Mouse (Mus musculus) layer of hippocampus, postnatal 10 days (tissue): Measurements from ENCODE around the gene Trp53inp2. TPM values are rescaled to one million over a fixed set of nuclear protein-coding genes. Genes with fewer than 3 reads are reported as not detected.

Experiments used
- DNase-seq, 2 experiments: peaks; one replicate each; pipeline ENCODE4 v3.0.0; 2021; ENCODE audit warnings: low spot score in 2 of 2
- microRNA-seq, 2 experiments: library from miRNA; unstranded; fragments of <30 nt; microRNA quantifications; one replicate each; pipeline ENCODE4 v1.2.0; 2021
- total RNA-seq, 2 experiments: library from RNA; stranded (reverse); gene quantifications; 2 replicates each; pipeline ENCODE4 v1.2.3; 2021

The Trp53inp2 gene
- total RNA-seq, 2 experiments from 2014 or later: 189 to 198 TPM

DNA sequence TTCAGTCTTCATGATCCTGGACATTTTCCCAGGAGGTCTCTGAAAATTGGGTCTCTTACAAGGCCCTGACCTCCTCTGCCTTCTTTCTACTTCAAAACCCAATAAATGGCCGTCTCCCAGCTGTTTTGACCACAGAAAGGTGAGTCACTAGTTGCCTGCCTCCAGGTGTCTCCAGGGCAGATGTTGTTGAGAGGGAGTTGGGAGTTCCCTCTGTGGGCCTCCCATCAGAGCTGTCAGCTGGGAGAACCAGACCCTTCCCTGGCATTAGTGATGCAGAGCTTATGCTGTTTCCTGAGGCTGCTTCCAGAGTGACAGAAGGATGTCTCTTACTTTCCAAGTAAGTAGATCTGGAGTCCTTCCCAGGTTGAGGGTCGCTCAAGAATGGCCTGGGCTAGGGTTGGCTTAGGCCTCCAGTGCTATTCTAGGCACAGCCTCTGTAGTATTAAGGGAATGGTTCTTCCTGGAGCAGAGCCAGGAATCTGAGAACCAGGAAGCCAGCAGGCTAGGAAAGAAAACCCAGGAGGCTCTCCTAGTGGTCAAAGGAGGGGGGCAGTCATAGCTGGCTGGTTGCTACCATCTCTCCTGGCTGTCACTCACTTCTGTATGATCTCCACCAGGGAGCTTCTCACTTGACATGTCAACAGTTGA lies 2.1 kb downstream of the Trp53inp2 start:
- DNase-seq: peak; percentile 27 to 41

DNA sequence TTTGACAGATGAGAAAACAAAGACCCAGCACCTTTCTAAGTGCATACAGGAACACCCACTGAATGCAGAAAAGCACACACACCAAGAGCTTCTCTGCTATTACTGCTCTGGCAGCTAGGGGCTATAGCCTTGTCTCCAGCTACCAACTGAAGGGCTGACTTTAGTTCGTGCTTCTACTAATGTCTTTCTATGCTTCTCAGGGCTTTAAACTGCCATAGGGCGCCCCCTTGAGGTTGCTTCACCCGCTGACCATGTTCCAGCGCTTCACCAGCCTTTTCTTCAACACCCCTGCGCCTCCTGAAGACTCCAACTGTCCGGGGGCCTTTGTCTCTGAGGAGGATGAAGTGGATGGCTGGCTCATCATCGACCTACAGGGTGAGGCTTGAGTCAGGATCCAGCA lies 4.2 kb downstream of the Trp53inp2 start:
- peak; percentile 82 to 86 for DNase-seq

DNA sequence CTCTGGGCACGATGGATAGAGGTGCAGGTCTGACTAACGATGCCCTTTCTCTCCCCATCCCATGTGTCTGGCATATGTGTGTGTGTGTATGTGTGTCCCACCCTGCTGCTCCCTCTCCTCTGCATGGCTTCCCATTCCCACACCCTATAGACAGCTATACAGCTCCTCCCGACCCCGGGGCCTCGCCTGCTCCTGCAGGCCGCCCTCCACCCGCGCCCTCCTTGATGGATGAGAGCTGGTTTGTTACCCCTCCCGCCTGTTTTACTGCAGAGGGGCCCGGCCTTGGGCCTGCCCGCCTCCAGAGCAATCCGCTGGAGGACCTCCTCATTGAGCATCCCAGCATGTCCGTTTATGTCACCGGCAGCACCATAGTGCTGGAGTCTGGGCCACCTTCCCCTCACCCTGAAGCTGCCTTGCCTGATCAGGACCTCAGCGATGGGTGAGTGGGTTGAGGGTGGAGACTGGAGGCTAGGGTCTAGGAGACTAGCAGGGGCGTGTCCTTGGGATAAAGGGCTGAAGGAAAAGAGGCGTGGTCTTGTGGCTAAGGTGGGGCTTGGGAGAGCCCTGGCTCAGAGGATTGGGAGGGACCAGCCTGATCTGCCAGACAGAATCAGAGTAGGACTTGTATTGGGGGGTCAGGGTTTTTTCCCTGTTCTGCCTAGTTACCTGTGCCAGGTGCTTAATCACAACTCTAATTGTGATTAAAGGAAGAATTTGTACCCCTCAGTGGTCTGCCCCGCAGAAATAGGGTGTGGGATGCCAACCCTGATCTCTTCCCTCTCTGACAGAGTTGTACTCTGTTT lies 5.1 kb downstream of the Trp53inp2 start:
- peak; percentile 16 to 26 for DNase-seq

DNA sequence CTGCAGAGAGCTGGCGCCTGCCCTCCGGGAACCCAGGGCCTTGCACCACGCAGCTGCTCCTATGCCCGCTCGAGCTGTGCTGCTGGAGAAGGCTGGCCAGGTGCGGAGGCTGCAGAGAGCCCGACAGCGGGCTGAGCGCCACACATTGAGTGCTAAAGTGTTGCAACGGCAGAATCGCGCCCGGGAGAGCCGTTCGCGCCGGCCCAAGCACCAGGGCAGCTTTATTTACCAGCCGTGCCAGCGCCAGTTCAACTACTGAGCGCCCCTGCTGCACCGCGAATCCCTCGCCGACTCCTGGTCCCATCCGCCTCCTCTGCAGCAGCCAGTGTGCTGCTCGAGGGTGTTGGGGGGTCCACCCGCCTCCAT lies 5.7 kb downstream of the Trp53inp2 start:
- DNase-seq: peak; percentile 27 to 41

DNA sequence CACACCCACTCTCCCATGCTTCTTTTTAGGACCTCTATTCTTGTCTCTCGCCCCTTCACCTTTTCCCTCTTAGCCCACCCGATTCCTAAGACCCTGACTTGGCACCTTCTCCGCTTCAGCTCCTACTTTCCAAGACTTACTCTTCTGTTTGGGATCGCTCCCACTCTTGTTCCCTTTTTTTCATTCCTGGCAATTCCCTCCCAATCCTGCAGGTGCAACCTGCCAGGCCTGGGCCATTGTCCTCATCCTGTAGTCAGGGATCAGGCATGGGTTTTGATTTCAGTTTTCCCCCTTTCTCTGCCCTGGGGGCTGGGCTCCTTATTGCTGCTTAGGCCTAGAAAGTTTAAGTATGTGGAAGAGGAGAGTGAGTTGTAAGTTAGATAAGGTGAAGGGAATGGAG lies 6.2 kb downstream of the Trp53inp2 start:
- DNase-seq: peak in 1 of 2 experiments; percentile 14

DNA sequence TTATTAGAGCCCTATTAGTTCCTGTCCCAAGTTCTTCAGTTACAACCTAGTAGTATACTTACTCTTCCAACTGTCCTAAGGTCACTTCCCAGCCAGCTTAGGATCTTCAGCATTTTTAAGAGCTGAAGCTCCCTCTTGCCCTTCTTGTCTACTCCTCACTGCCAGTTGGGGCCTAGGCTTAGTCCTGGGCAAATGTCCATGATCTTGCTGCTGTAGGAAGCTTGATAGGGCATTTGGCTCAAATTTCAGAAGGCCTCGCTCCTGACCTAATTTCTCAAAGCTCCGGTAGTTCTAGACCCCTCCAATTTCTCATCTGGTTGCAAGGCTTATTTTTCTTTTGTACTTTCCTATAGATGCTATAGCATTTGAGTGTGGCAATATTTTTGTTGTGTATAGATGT lies 7.7 kb downstream of the Trp53inp2 start:
- DNase-seq: no peak

DNA sequence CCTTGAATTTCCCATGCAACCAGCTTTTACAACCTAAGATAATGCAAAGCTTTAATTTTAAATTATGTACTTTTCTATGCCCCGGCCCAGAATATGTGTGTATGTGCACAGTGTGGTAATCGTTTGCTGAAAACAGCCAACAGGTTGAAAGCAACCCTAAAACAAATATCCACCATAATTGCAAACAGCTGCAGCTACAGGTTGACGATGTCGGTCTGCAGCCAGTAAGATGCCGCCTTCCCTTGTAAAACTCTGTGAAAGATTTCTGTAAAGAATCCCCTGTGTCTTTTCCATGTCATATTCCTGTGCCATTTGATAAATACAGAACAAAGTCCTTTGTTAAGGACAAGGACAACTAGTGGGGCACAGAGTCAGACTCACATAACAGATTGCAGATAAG lies 13.7 kb downstream of the Trp53inp2 start:
- no peak for DNase-seq

DNA sequence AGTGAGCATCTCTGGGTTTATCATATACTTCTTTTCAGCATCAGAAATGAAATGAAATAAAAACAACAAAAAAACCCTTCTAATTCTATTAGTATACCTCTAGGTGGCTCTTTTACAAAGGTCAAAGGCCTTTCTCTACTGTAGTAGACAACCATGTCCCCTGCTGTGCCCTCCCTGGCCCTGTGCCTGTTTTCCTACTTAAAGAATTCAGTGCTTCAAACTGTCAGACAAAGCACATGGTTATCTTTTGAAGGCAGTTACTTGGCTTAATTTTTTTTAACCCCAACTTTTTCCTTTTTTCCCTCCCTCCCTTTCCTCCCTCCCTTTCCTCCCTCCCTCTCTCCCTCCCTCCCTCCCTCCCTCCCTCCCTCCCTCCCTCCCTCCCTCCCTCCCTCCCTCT lies 19.4 kb downstream of the Trp53inp2 start:
- no peak for DNase-seq

DNA sequence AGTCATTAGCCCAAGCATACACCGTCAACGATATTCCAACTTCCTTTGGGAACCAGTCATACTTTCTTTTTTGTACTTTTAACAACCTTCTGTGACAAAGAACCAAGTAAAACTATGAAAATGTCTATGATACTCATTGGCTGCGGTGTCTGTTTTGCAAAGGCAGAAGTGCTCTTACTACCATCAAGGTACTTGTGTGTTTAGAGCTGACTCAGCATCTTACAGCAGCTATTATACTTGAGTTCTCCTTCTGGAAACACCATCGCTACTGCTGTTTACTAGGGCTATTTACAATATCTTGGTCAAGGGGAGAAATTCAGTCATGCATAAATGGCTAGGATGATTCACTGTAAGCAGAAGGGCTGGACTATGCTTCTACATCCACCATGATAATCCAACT lies 21.1 kb downstream of the Trp53inp2 start:
- no peak for DNase-seq

DNA sequence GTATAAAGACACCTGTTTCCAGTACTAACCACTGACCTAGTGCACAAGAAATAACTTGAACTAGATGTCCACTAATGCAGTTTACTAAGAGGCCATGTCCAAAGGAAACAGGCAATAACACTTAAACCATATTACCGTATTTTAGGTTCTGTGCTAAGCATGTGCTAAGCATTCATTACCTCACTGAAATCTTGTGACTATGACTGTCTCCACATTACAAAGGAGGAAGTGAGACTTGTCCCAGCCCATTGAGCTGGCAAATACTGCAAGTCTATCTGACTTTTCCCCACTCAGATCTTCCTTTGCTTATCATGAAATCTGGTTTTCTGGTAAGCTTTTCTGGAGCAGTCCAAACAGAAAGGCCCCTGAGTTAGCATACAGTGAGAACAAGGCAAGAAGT lies 23.8 kb downstream of the Trp53inp2 start:
- no peak for DNase-seq

DNA sequence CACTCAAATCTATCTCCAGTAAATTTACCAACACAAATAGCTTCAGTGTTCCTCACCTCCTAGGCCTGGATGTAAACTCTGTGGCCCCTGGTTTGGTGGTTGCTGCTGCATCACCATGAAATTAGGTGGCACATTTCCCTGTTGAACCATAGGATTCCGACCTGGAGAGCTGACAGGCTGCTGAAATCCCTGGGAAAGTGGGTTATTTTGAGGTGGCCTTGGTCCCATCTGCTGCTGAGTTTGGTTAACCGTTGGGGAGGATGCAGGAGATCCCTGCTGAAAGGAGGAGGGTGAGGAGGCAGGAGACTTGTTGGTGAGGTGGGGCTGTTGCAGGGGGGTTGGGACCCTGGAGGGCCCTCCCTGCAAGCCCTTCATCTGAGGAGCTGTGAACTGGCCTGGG lies 40.1 kb downstream of the Trp53inp2 start:
- DNase-seq: no peak

DNA sequence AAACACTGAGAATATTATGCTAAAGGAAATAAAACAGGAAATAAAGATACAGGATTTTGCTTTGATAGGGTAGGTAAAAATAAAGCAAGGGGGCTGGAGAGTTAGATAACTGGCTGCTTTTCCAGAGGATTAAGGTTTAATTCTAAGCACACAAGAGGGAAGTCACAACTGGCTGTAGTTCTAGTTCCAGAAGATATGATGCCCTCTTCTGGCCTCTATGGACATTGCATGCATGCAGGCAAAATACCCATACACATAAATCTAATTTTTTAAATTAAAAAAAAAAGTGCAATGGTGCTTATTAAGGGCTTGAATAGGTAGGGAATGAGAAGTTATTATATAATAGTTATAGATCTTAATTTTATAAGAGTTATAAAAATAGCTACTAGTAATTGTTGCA lies 55.6 kb downstream of the Trp53inp2 start:
- no peak for DNase-seq

Small RNAs within 50 kb of the gene (microRNA-seq; reads per million reads assigned to microRNA genes)
- 0 reads per million in 2 experiments for gene Mir695

Other genes starting within 250 kb of the Trp53inp2 start
- 10 to 100 TPM; 36.0 to 40.0 TPM for gene Itch, start 247.6 kb upstream of the Trp53inp2 start, total RNA-seq
- gene Dynlrb1, start 144.5 kb upstream of the Trp53inp2 start, total RNA-seq: 100 to 1,000 TPM; 360 to 414 TPM
- gene Map1lc3a, start 104.8 kb upstream of the Trp53inp2 start, total RNA-seq: 100 to 1,000 TPM; 416 to 434 TPM
- 10 to 100 TPM; 23.8 to 27.9 TPM for gene Pigu, start 23.6 kb upstream of the Trp53inp2 start, total RNA-seq
- 10 to 100 TPM; 67.5 to 70.5 TPM for gene Ncoa6, start 92.8 kb downstream of the Trp53inp2 start, total RNA-seq
- 10 to 100 TPM; 48.9 to 56.2 TPM for gene Acss2, start 136.9 kb downstream of the Trp53inp2 start, total RNA-seq
- gene Ggt7, start 137.2 kb downstream of the Trp53inp2 start, total RNA-seq: 100 to 1,000 TPM in 1 of 2 experiments, 10 to 100 TPM in 1; 95.2 to 101 TPM
- gene Gss, start 211.8 kb downstream of the Trp53inp2 start, total RNA-seq: 10 to 100 TPM; 11.6 to 15.2 TPM
- gene Myh7b, start 230.2 kb downstream of the Trp53inp2 start, total RNA-seq: 1 to 10 TPM; 2.6 to 4.2 TPM